Mouse (Mus musculus) heart, postnatal 0 days (tissue): ENCODE measurements at regions not wholly inside any gene's neighbourhood (a gene's known extent, or its start where the extent isn't known, plus 50 kb on each side); places are given as distances from the start of the nearest gene placed in this dataset.

Experiments used
- CTCF ChIP-seq: IDR thresholded peaks from 2 replicates; pipeline ENCODE4 v1.5.1; 2016; ENCODE audit warnings: antibody characterized with exemption, control low read depth, low read depth
- EP300 ChIP-seq: IDR thresholded peaks from 2 replicates; pipeline ENCODE4 v1.6.1; 2016; ENCODE audit warnings: antibody characterized with exemption, low read depth

GRCm38 (mm10) chr9:86099325-86099724, 257.1 kb downstream of the Tpbg start:
- TF ChIP-seq CTCF (no peak), EP300 (no peak)
